Mouse (Mus musculus): ENCODE measurements around the gene R3hdm2.

DNA sequence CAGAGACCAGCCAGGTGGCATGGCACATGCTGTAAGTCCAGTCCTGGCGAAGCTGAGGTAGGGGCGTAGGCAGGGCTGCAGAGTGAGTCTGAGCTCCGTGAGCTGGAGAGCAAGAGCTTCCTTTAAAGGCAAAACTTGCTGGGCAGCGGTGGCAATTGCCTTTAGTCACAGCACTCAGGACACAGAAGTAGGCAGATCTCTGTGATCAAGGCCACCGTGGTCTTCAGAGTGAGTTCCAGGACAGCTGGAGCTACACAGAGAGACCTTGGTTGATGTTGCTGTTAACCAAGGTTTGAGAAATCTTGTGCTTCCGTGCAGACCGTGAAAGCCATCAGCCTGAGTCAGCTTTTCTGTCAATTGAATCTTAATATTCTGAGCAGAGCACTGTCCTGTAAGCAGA is 97.2 kb downstream of the R3hdm2 start:
- TF ChIP-seq POLR2A (IDR thresholded peaks at IDR 0.05; ENCODE audit: insufficient read depth, low read length): no peak
- no peak for TF ChIP-seq CTCF (IDR thresholded peaks at IDR 0.05; ENCODE audit: low read depth, low read length)
- TF ChIP-seq EP300 (IDR thresholded peaks at IDR 0.05; ENCODE audit: insufficient read depth, low read depth, low read length): no peak
